Mouse (Mus musculus): ENCODE measurements at regions not wholly inside any gene's neighbourhood (a gene's known extent, or its start where the extent isn't known, plus 50 kb on each side); places are given as distances from the start of the nearest gene placed in this dataset.
A peak's percentile ranks its signal among the peaks of the same experiment; 100 is the strongest.
"Not testable (repeated sequence)": the region's sequence is repeated elsewhere in the genome, so short reads cannot be mapped to it uniquely, and the experiment has no call there.

DNA sequence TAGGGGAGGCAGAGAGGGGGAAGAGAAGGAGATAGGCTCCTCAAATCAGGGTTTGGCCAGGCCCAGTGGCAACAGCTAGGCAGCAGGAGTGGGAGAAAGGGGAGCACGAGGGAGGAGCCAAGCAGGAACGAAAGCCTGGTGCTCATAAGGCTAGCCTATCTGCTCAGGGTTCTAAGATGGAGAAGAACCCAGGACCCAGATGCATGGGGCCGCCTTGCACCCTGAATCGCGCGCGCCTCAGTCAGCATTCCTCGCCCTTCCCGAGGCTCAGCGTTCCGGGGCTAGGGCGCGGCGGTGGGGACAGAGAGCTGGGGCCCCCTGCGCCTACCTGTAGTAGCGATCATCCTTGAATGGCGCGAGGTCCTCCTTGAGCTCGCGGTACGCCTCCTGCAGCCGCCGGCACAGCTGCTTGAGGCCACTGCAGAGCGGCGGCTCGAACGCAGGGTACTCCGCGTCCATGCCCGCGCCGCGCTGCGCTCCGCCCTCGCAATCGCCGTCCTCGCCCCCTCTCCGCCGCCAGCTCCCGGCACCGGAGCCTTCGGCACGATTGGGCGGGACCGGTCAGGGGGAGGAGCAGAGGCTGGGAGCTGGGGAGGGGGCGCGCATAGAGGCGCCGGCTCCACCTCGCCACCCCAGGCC is 60.1 kb downstream of the Dynlt1b start:
- DNase-seq (ENCODE audit: low spot score) = not testable (repeated sequence)

DNA sequence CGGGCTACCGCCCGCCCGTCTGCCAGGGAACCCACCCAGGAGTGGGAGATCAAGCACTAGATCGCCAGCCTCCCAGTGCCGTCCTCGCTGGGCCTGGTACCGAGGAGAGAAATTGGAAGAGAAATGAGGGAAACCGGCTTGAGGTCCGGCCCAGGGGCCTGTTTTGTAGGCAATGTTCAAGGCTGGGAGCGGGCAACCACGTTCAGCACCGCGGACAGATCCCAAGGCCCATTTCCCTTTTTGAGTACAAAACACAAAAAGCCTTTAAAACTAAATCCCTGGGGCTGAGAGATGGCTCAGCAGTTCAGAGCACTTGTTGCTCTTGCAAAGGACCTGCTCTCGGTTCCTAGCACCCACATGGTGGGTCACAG is 60.6 kb downstream of the Dynlt1b start:
- not testable (repeated sequence) for DNase-seq (ENCODE audit: low spot score)

DNA sequence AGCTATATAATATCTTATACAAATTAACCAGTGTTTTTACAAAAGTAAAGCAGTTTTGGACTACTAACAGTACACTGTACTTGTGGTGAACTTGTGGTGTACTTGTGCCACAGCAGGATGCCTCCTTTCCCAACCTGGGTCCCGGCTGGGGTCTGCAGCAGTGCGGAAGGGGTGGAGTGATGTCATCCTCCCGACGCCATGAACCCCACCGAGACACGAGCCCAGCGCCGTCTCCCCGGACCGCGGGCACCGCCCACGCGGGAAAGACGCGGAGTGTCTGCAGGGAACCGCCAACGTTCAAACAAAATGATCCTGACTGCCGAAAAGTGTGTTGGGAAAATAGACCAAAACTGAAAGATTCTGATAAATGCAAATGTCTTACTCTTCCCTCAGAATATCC is 62.6 kb downstream of the Dynlt1b start:
- not testable (repeated sequence) for DNase-seq (ENCODE audit: low spot score)

DNA sequence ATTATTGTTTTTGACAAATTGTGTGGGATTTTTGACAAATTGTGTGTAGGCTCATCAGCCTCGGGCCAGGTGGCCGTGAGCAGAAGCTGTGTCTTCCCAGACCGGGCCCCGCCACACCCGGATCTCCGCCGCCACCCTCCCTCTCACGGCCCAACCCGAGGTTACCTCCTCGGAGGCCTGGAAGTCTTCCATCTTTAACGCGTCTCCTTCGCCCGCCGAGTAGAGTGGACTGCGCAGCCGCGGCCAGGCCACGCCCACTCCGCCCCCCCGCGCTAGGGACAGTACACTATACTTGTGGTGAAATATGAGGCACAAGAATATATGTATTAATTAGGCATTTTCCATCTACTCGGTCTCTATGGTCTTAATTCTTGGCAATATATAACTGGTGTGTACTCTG is 63.0 kb downstream of the Dynlt1b start:
- peak; percentile 81 for DNase-seq (ENCODE audit: low spot score)

DNA sequence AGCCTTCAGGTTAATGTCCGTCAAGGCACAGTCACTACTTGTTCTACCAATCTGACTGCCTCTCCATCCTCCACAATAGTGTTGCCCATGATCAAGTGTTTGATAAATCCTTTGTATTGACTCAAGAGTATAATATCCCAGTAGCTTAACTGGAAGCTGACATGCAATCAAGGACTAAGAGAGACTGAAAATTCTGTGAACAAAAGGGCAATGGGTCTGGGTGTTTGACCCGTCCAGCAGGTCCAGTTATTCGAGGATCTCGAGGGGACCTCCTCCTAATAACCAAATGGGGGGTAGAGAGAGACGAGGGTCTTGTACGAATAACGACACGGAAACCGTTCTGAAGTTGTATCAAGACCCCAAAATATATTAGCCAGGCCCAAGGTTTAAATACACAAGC is 66.6 kb downstream of the Dynlt1b start:
- DNase-seq (ENCODE audit: low spot score) = not testable (repeated sequence)

DNA sequence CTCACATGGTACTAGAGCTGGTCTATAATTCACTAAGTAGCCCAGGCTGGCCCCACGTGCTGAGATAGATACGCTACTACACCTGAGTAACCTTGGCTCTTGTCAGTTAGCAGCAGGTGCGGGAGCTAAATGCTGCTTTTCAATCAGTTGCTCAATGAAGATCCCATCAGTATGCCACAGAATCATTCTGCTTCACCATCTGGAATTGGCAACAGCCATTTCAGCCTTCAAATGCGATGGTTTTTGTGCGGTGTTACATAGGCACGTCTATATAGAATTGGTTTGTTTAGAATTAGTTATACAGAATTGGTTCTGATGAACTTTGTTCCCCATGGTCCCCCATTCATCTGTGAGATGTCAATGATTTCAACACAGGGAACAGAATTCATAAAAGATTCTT is 72.8 kb downstream of the Dynlt1b start:
- DNase-seq (ENCODE audit: low spot score) = not testable (repeated sequence)

DNA sequence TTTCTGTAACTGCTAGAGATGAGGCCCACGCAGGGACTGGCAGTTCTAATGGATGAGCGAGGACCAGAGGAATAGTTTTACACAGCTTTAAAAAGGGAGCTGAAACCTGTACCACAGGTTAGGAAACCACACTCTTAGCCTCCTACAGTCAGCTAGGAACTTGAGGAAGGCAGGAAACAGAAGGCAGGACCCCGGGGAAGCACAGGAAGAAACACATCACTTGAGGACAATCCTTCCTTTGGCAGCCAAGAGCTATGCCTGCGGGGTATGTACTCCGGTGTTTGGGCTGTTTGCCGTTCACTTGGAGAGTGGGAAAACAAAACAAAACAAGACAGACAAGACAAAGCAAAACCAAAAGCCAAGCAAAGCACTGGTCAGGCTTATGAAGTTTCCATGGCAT is 76.0 kb downstream of the Dynlt1b start:
- not testable (repeated sequence) for DNase-seq (ENCODE audit: low spot score)

DNA sequence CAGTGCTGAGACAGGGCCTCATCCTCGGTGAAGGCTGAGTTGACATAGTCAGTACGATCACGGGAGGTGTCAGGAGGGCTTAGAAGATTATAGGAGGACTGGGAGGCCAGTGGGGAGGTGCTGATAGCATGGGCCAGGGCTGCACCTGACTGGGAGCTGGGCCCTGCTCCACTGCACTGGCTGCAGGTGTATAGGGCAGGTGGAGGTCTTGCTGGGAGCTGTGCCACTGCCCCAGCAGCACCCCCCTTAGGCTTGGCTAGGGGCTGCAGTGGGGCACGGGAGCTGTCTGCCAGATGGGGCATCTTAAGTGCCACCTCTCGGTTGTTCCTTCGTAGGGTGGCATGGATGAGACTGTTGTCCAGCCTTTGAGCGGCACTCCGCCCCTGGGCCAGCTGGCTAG is 85.2 kb downstream of the Dynlt1b start:
- DNase-seq (ENCODE audit: low spot score) = not testable (repeated sequence)

DNA sequence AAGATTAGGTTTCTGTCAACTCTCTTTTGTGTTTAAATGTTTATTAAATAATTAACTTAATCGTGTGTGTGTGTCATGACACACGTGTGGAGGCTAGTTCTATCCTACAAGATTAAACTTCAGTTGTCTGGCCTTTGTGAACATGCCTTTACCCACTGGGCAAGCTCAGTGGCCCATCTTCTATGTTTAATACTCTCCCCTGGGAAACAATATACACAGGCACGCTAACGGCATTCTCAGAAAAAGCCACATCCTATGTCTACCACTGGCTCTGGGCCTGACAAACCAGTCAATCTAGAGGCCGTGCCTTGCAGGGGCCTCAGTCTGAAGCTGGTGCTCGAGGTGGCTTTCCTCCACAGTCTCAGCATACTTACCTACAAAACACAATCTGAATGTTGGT is 82.4 kb upstream of the Dynlt1c start:
- DNase-seq (ENCODE audit: low spot score) = not testable (repeated sequence)

DNA sequence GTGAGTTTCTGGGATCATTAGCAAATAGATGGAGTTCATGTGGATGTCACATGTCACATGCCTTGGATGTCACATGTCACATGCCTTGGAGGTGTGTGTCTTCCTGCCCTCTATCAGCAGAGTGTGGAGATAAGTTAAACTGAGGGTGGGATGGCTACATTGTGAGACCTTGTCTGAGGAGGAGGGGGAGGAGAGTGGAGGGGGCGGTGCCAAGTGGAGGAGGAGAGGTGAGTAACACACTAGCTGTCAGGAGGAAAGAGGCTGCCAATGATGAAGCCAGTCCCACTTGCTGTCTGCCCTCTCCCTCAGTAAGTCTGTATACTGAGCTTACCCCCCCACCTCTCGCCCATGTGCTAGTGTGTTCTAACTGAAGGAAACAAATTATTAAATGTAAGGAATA is 81.5 kb upstream of the Dynlt1c start:
- not testable (repeated sequence) for DNase-seq (ENCODE audit: low spot score)

DNA sequence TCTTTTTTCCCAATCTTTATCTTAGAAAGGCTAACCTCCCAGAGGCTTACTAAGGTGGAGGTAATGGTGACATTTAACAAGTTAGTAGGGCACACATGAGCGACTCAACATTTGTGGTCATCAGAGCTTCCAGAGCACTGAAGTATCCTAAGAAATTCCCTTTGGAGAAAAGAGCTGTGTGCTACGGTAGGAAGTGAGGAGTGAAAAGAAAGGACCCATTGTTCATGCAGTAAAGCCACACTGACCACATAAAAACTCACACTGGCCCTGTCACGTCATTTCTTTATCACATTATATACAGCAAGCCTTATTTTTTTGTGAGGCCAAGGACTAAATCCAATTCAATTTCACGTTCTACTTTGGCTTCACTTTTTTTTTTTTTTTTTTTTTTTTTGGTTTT is 80.7 kb upstream of the Dynlt1c start:
- not testable (repeated sequence) for DNase-seq (ENCODE audit: low spot score)

DNA sequence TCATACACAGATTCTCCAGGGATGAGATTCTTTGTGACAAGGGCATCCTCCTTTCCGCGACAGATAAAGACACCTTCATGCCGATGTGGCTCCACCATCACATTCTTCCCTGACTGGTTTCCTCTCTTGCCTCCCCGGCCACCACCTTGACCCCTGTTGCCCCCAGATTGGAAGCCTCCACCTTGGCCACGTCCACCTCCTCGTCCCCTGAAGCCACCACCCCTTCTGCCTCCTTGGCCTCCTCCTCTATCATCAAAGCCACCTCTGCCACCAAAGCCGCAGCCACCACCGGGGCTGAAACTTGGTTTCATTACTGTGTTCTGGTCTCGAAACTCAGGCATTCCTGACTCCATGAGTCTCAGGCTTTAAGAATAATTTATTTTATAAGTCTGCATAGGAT is 79.3 kb upstream of the Dynlt1c start:
- DNase-seq (ENCODE audit: low spot score) = not testable (repeated sequence)

DNA sequence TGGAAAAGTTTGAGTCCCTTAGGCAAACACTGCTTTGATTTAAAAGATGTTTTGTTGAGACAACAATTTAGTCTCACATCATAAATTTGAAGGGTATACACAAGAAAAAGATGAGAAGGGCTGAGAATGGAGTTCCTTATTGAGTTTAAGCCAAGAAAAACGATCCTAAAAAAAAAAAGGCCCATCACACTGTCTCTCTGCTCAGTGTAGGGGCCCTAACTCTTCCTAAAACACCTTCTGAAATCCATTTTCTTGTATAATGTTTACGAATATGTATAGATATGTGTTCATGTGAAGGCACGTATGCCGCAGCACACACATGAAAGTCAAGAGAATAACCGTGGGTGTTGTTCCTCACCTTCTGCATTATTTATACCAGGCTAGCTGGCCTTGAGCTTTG is 62.7 kb upstream of the Dynlt1c start:
- not testable (repeated sequence) for DNase-seq (ENCODE audit: low spot score)

DNA sequence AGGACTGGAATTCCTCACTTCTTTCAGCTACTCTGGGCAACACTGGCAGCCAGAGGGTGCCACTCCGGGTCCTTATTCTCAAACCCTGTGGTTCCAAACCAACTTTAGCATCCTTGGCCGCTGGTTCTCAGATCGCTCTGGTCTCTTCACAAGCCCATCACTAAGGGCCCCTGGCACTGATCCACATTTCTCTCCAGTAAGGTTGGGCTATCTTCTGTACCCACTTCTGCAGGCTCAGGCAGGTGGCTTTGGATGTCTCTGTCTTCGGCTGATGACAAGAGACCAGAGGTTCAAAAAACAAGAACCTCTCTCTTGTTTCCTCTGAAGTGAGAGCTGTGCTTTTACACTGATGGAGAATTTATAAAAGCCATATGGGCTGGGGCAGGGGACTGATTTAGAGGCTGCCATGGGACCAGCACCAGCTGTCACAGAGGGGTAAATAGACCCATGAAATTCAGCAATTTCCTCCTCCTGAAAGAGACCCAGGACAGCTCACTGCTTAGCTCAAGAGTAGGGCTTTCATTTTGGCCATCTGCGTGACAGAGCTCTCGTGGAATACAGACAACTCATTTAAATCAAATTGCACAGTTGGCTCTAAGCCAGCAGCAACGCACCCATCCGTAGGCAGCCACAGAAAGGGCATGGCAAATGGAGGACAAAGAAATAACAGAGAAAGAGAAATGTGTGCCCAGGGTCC is 54.3 kb upstream of the Dynlt1c start:
- not testable (repeated sequence) for DNase-seq (ENCODE audit: low spot score)

DNA sequence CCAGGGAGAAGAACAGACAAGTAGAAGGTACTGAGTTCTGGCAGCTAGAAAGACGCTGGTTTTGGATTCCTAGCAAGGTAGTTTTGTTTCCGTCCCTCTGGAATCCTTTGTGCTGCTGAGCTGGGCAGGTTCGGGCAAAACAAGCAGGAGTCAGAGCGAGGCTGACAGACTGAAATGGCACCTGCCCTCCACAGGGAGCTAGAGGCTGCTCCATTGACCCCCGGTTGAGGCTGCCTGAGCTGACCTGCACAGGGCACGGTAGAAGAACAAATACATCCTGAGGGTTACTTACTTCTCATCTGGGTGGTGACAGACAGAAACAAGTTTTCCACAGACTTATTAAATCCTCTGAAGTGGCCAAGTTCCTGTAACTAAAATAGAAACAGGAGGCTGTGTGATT is 53.5 kb upstream of the Dynlt1c start:
- not testable (repeated sequence) for DNase-seq (ENCODE audit: low spot score)
